Mouse (Mus musculus) erythroblast, embryonic 14.5 days (primary cell): ENCODE data around the gene Sh3d21. TPM values are rescaled to one million over a fixed set of nuclear protein-coding genes. Genes with fewer than 3 reads are reported as not detected.

Source experiments
- H3K27me3 ChIP-seq: 2 replicates; pipeline ENCODE4 v1.6.1; 2012; ENCODE audit warnings: inconsistent platforms; ENCODE audit not compliant: control insufficient read depth
- H3K36me3 ChIP-seq: 2 replicates; pipeline ENCODE4 v1.6.1; 2012; ENCODE audit warnings: mild to moderate bottlenecking, inconsistent platforms; ENCODE audit not compliant: control insufficient read depth
- H3K4me1 ChIP-seq: 2 replicates; pipeline ENCODE4 v1.6.1; 2012; ENCODE audit warnings: inconsistent platforms; ENCODE audit not compliant: control insufficient read depth
- H3K4me3 ChIP-seq: replicated peaks from 2 replicates; pipeline ENCODE3; 2012; ENCODE audit warnings: moderate library complexity, mild to moderate bottlenecking, inconsistent platforms
- H3K9me3 ChIP-seq: 2 replicates; pipeline ENCODE4 v1.6.1; 2012; ENCODE audit warnings: low read length, inconsistent platforms, mixed read lengths; ENCODE audit not compliant: control insufficient read depth
- GATA1 ChIP-seq: IDR thresholded peaks from 2 replicates; pipeline ENCODE4 v1.6.1; 2012; ENCODE audit warnings: low read length, inconsistent platforms, mixed read lengths
- TAL1 ChIP-seq: IDR thresholded peaks from 3 replicates; pipeline ENCODE4 v1.6.1; 2012; ENCODE audit warnings: low read length, inconsistent platforms, mixed read lengths
- polyA plus RNA-seq: library from polyadenylated mRNA; stranded (reverse); fragments of >175 nt; gene quantifications from 2 replicates; pipeline ENCODE4 v1.2.3, GENCODE M21; 2012

Sh3d21 gene
- 0.03 and 0.05 TPM in 2 replicates for polyA plus RNA-seq

- Histone ChIP-seq H3K9me3 (no peaks in the 10 kb centered on the region), H3K27me3 (no peaks in the 10 kb centered on the region), H3K4me1 (peaks cover 27% of the 10 kb centered on the region), H3K36me3 (peaks cover 40% of the 10 kb centered on the region), H3K4me3 (peak within 1 kb of the TSS; percentile 65)
- TF ChIP-seq GATA1: no peak
- no peak for TF ChIP-seq TAL1
Measured at GRCm38 (mm10) chr4:126163067-126163659, at the start of gene Sh3d21. Gene Sh3d21, minus strand, starts transcription at chr4:126163491.

- no peaks in the 10 kb centered on the region for H3K36me3 ChIP-seq
- TF ChIP-seq GATA1: no peak
- no peak for TF ChIP-seq TAL1
- H3K9me3 ChIP-seq: no peaks in the 10 kb centered on the region
- H3K27me3 ChIP-seq: no peaks in the 10 kb centered on the region
- H3K4me3 ChIP-seq: no peak overlapping the region
- H3K4me1 ChIP-seq: peaks cover 44% of the 10 kb centered on the region
Measured at GRCm38 (mm10) chr4:126207081-126207480, 43.8 kb upstream of the Sh3d21 start.

- TF ChIP-seq TAL1: no peak
- no peak for TF ChIP-seq GATA1
- Histone ChIP-seq H3K4me3 (no peak overlapping the region), H3K36me3 (peaks cover 6% of the 10 kb centered on the region), H3K27me3 (no peaks in the 10 kb centered on the region), H3K9me3 (no peaks in the 10 kb centered on the region), H3K4me1 (peaks cover 50% of the 10 kb centered on the region)
Measured at GRCm38 (mm10) chr4:126205386-126205785, 42.1 kb upstream of the Sh3d21 start.

GRCm38 (mm10) chr4:126204661-126205230 is 41.5 kb upstream of the Sh3d21 start:
- Histone ChIP-seq H3K4me1 (peaks cover 56% of the 10 kb centered on the region), H3K4me3 (no peak overlapping the region), H3K9me3 (no peaks in the 10 kb centered on the region), H3K36me3 (peaks cover 12% of the 10 kb centered on the region), H3K27me3 (no peaks in the 10 kb centered on the region)
- TF ChIP-seq TAL1 (no peak), GATA1 (no peak)

- H3K4me3 ChIP-seq: no peak overlapping the region
- no peaks in the 10 kb centered on the region for H3K9me3 ChIP-seq
- no peak for TF ChIP-seq TAL1
- TF ChIP-seq GATA1: no peak
- peaks cover 63% of the 10 kb centered on the region for H3K4me1 ChIP-seq
- H3K27me3 ChIP-seq: no peaks in the 10 kb centered on the region
- H3K36me3 ChIP-seq: peaks cover 18% of the 10 kb centered on the region
Measured at GRCm38 (mm10) chr4:126204016-126204415, 40.7 kb upstream of the Sh3d21 start.

GRCm38 (mm10) chr4:126203336-126203895 is 40.1 kb upstream of the Sh3d21 start:
- Histone ChIP-seq H3K9me3 (no peaks in the 10 kb centered on the region), H3K27me3 (no peaks in the 10 kb centered on the region), H3K4me3 (peak overlapping the region; percentile 94), H3K36me3 (peaks cover 24% of the 10 kb centered on the region), H3K4me1 (peaks cover 69% of the 10 kb centered on the region)
- TF ChIP-seq GATA1: no peak

- Histone ChIP-seq H3K4me1 (peaks cover 72% of the 10 kb centered on the region), H3K27me3 (no peaks in the 10 kb centered on the region), H3K4me3 (peak within 1 kb of the TSS; percentile 94), H3K36me3 (peaks cover 29% of the 10 kb centered on the region), H3K9me3 (no peaks in the 10 kb centered on the region)
- TF ChIP-seq GATA1: no peak
- no peak for TF ChIP-seq TAL1
Measured at GRCm38 (mm10) chr4:126202303-126203181, 39.3 kb upstream of the Sh3d21 start, which contains the start of gene Thrap3. Gene Thrap3, minus strand, starts transcription at chr4:126202760.

- Histone ChIP-seq H3K4me1 (peaks cover 66% of the 10 kb centered on the region), H3K27me3 (no peaks in the 10 kb centered on the region), H3K9me3 (no peaks in the 10 kb centered on the region), H3K4me3 (peak overlapping the region; percentile 94), H3K36me3 (peaks cover 33% of the 10 kb centered on the region)
- TF ChIP-seq GATA1: no peak
- TF ChIP-seq TAL1: no peak
Measured at GRCm38 (mm10) chr4:126201514-126202302, 38.4 kb upstream of the Sh3d21 start.
